Mouse (Mus musculus) limb, embryonic 14.5 days (tissue): Measurements from ENCODE around the gene Saal1. TPM values are rescaled to one million over a fixed set of nuclear protein-coding genes. Genes with fewer than 3 reads are reported as not detected.

Experiments
- ATAC-seq: fragments of 200-750 bp; cut with Nextera tagmentation; 2 replicates; pipeline ENCODE4 v1.8.0; 2017; ENCODE audit warnings: low read depth, moderate number of reproducible peaks, moderate TSS enrichment; ENCODE audit not compliant: low FRiP score
- DNase-seq: peaks from one replicate; pipeline ENCODE4 v3.0.0-alpha.2; 2015; ENCODE audit warnings: low spot score
- H3K27ac ChIP-seq: fragments of 300-500 bp; sonication (generic); replicated peaks from 2 replicates; pipeline ENCODE4 v1.5.1; 2014; ENCODE audit warnings: low read depth, mild to moderate bottlenecking, low read length, moderate library complexity, mixed read lengths
- H3K27me3 ChIP-seq: fragments of 300-500 bp; sonication (generic); 2 replicates; pipeline ENCODE4 v1.6.1; 2014; ENCODE audit warnings: low read length, mixed read lengths; ENCODE audit not compliant: control insufficient read depth, insufficient read depth
- H3K36me3 ChIP-seq: fragments of 300-500 bp; sonication (generic); 2 replicates; pipeline ENCODE4 v1.6.1; 2014; ENCODE audit warnings: mild to moderate bottlenecking, low read length, moderate library complexity, mixed read lengths; ENCODE audit not compliant: control insufficient read depth, insufficient read depth
- H3K4me1 ChIP-seq: fragments of 300-500 bp; sonication (generic); 2 replicates; pipeline ENCODE4 v1.6.1; 2014; ENCODE audit warnings: antibody characterized with exemption, low read length, mixed read lengths; ENCODE audit not compliant: control insufficient read depth, insufficient read depth
- H3K4me2 ChIP-seq: fragments of 300-500 bp; sonication (generic); replicated peaks from 2 replicates; pipeline ENCODE4 v1.6.1; 2014; ENCODE audit warnings: low read depth, mild to moderate bottlenecking, low read length, moderate library complexity; ENCODE audit not compliant: severe bottlenecking
- H3K4me3 ChIP-seq: fragments of 300-500 bp; sonication (generic); replicated peaks from 2 replicates; pipeline ENCODE4 v1.5.1; 2014; ENCODE audit warnings: low read length
- H3K9ac ChIP-seq: fragments of 300-500 bp; sonication (generic); 2 replicates; pipeline ENCODE4 v1.6.1; 2014; ENCODE audit warnings: mild to moderate bottlenecking, low read depth, low read length, moderate library complexity; ENCODE audit not compliant: severe bottlenecking
- H3K9me3 ChIP-seq: fragments of 300-500 bp; sonication (generic); 2 replicates; pipeline ENCODE4 v1.6.1; 2016; ENCODE audit warnings: low read length; ENCODE audit not compliant: control insufficient read depth
- POLR2A ChIP-seq: fragments of 200-500 bp; IDR thresholded peaks from 2 replicates; pipeline ENCODE4 v1.8.0; 2012; ENCODE audit warnings: inconsistent platforms, mild to moderate bottlenecking, moderate library complexity, borderline replicate concordance; ENCODE audit not compliant: insufficient read depth, insufficient read length; ENCODE audit errors: extremely low read depth
- WGBS: fragments of 180-500 bp; shearing (Covaris S2); extraction: QIAGEN DNeasy Blood & Tissue Kit; methylation state at CpG from one replicate; pipeline ENCODE4 v1.1.7; 2014; 5-methylcytosine and 5-hydroxymethylcytosine counted together
- polyA plus RNA-seq, 2 experiments: library from polyadenylated mRNA; depleted of rRNA in 1 of 2; stranded (reverse) in 1 of 2; unstranded in 1 of 2; fragments of >200 nt; fragmentation: Nextera tagmentation in 1 of 2; extraction: Ambion mirVana in 1 of 2; gene quantifications; 2 replicates each; pipeline versions ENCODE4 v1.2.1 to v1.2.3; 2012 to 2014

Gene Saal1
- polyA plus RNA-seq, 2 experiments, result 20.8 to 30.6 TPM

DNA sequence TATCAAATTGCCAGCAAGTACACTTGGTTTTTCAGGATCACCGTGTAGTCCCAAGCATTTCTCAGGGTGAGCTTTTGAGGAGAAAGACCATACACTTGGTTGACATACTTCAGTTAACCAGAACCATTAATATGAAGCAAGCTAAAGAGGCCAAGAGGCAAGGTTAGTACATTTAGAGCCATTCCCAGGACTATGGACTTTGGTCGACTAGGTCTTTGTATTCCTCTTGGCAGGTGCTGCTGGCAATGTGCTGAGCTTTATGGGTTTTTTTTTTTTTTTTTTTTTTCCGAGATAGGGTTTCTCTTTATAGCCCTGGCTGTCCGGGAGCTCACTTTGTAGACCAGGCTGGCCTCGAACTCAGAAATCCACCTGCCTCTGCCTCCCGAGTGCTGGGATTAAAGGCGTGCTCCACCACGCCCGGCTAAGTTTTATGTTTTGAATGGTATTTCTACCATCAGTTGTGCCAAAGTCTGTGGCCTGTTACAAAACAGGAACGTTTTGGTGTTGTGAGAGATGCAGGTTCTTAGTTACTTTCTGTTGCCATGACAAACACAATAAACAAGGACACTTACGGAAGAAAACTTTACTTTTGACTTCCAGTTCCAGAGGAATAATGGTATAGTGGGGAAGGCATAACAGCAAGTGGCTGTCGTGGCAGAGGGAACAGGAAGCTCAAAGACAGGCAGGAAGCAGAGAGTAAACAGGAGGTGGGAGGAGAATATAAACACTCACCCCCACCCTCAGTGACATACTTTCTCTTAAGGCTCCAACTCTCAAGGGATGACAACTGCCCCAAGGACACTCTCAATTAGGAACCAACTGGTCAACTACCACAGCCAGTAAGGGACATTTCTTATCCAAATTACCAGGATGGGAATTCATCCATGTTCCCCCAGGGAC, 28.3 kb upstream of the Saal1 start:
- DNase-seq, result no peak
- no peak overlapping the region for H3K4me2 ChIP-seq
- WGBS, result 76% methylated on average over 12 of the region's 12 CpGs
- H3K4me1 ChIP-seq, result no peaks in the 10 kb centered on the region
- no peak overlapping the region for H3K4me3 ChIP-seq
- H3K27ac ChIP-seq, result no peak overlapping the region
- H3K9ac ChIP-seq, result no peak overlapping the region
- no peaks in the 10 kb centered on the region for H3K9me3 ChIP-seq
- H3K36me3 ChIP-seq, result no peaks in the 10 kb centered on the region
- no peak for ATAC-seq
- no peak for TF ChIP-seq POLR2A
- no peaks in the 10 kb centered on the region for H3K27me3 ChIP-seq

DNA sequence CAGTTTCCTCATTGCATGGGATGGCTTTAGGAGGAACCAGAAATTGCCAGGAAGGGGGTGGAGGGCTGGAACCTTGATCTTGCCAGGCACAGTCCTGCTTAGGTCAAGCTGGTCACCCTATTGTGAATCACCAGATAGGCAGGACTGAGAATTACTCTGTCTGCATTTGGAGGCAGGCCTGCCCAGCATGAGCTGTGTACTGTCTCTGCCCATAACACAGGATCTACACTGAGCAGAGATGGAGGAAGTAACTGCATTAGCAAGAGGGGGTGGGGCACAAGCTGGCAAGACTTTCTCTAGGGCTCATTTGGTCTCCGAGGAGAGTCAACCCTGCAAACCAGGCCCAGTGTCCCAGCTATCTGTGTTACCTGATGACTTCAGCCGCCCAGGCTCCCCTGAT, 24.5 kb upstream of the Saal1 start:
- no peak for ATAC-seq
- H3K4me3 ChIP-seq, result no peak overlapping the region
- WGBS, result 57% methylated on average over 2 of the region's 2 CpGs
- H3K9ac ChIP-seq, result no peak overlapping the region
- no peak overlapping the region for H3K4me2 ChIP-seq
- no peaks in the 10 kb centered on the region for H3K4me1 ChIP-seq
- no peak overlapping the region for H3K27ac ChIP-seq
- no peaks in the 10 kb centered on the region for H3K36me3 ChIP-seq
- TF ChIP-seq POLR2A, result no peak
- H3K9me3 ChIP-seq, result no peaks in the 10 kb centered on the region
- DNase-seq, result no peak
- no peaks in the 10 kb centered on the region for H3K27me3 ChIP-seq

DNA sequence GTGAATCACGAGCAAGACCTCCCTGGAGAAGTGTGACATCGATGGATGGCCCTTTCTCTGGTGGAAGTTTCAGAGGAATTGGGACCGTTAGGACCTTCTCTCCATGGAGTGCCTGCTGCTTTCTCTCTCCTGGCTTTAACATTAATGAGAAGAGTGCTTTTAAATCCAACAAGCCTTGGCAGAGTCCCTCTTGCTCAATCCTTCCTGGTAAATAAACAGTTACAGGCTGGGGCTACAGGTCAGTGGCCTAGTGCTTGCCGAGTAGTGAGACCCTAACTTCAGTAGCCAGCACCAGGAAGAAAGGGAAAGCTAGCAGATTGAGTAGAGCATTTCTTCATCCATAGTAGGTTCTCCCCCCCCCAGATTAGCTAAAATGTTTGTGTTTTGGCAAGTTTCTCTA, 22.0 kb upstream of the Saal1 start, which contains the start of gene Saa4:
TSS of gene Saa4 (minus strand) at position 146 of the 400 bp plus-strand sequence.
- H3K9ac ChIP-seq, result no peak within 1 kb of the TSS
- H3K36me3 ChIP-seq, result no peaks in the 10 kb centered on the region

DNA sequence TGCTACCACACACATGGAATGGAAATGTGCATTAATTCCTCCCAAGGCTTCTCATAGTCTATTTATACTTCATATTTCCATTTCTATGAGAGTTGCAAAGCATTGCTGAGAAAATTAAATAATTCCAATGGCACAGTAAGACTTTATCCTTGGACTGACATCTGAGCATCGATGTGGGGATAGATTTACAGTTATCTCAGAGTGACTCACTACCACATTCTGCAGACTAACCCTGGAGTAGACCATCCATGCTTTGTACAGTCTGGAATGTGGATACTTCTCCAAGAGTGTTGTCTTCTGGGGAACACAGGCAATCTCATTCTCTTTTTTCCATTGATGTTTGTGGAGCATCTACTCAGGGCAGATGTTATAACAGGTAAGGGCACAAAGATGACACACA, 17.1 kb upstream of the Saal1 start:
- Histone ChIP-seq H3K4me2 (no peak overlapping the region), H3K4me1 (no peaks in the 10 kb centered on the region), H3K9me3 (no peaks in the 10 kb centered on the region), H3K36me3 (no peaks in the 10 kb centered on the region), H3K27ac (no peak overlapping the region), H3K9ac (no peak overlapping the region), H3K4me3 (no peak overlapping the region), H3K27me3 (no peaks in the 10 kb centered on the region)
- DNase-seq, result no peak
- 77% methylated on average over 1 of the region's 1 CpGs for WGBS
- TF ChIP-seq POLR2A, result no peak
- no peak for ATAC-seq

More for the DNA sequence above, 22.0 kb upstream of the Saal1 start, which contains the start of gene Saa4:
- ATAC-seq (no peak), DNase-seq (no peak)
- TF ChIP-seq POLR2A, result no peak
- Histone ChIP-seq H3K27ac (no peak within 1 kb of the TSS), H3K4me2 (no peak within 1 kb of the TSS), H3K27me3 (no peaks in the 10 kb centered on the region), H3K9me3 (no peaks in the 10 kb centered on the region), H3K4me1 (no peaks in the 10 kb centered on the region), H3K4me3 (no peak within 1 kb of the TSS)
- 76% methylated on average over 4 of the region's 4 CpGs for WGBS

DNA sequence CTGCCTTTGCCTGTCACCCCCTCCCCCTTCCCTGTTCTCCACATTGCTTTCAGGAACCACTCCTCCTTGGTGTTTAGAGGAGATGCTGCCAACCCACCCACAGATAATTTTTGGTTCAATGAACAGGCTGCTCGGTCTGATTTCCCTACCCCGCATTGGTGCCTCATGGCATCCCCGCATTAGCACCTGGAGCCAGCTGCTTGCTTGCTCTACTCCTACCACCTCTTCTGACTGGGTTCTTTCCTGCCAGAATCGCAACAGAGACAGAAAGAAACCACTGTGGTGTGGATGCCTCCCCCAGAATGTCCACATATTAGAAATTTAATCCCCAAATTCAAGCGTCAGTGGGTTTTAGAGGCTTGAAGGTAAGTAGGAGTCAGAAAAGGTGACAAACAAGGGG, 13.9 kb upstream of the Saal1 start:
- Histone ChIP-seq H3K4me3 (no peak overlapping the region), H3K9me3 (no peaks in the 10 kb centered on the region), H3K36me3 (no peaks in the 10 kb centered on the region), H3K4me1 (no peaks in the 10 kb centered on the region), H3K27ac (no peak overlapping the region), H3K4me2 (no peak overlapping the region), H3K9ac (no peak overlapping the region), H3K27me3 (no peaks in the 10 kb centered on the region)
- 82% methylated on average over 5 of the region's 5 CpGs for whole genome bisulfite sequencing
- no peak for TF ChIP-seq POLR2A
- no peak for DNase-seq
- no peak for ATAC-seq

DNA sequence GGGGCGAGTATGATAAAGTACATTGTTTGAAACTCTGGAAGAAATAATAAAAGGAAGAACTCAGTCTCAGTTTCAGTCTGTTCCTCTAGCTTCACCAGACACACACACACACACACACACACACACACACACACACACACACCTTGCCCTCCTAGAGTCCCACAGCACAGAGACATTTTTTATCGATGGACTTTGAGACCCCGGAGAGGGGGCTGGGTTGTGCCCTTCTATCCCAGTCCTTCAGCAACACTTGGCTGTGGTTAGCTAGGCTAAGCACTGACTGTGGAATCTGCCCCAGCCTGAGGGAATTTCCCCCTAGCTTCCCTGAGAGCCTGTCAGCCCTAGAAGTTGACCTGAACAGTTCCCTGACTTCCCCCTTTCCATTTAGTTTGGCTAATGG, 13.4 kb upstream of the Saal1 start:
- Histone ChIP-seq H3K4me2 (no peak overlapping the region), H3K27me3 (no peaks in the 10 kb centered on the region), H3K4me3 (no peak overlapping the region), H3K9me3 (no peaks in the 10 kb centered on the region), H3K4me1 (no peaks in the 10 kb centered on the region), H3K9ac (no peak overlapping the region), H3K27ac (no peak overlapping the region), H3K36me3 (no peaks in the 10 kb centered on the region)
- no peak for DNase-seq
- no peak for TF ChIP-seq POLR2A
- 88% methylated on average over 3 of the region's 3 CpGs for WGBS
- no peak for ATAC-seq
